Mouse (Mus musculus): ENCODE measurements around the gene Pced1b. TPM values are rescaled to one million over a fixed set of nuclear protein-coding genes. Genes with fewer than 3 reads are reported as not detected.

The Pced1b gene
- polyA plus RNA-seq, 1 experiment from 2014 or later: 5.7 TPM

GRCm38 (mm10) chr15:97407496-97408454 lies 160.9 kb downstream of the Pced1b start:
- no peaks in the 10 kb centered on the region for H3K27me3 ChIP-seq (ENCODE audit: control insufficient read depth, insufficient read depth, low read length)
- WGBS: 61% methylated on average over 17 of the region's 17 CpGs
- H3K27ac ChIP-seq (replicated peaks; ENCODE audit: low read depth, low read length): no peak overlapping the region
- no peak overlapping the region for H3K4me2 ChIP-seq (ENCODE audit: low read length)
- no peaks in the 10 kb centered on the region for H3K9me3 ChIP-seq (ENCODE audit: control insufficient read depth, low read length)
- no peak overlapping the region for H3K4me3 ChIP-seq (replicated peaks; ENCODE audit: low read depth, low read length)
- no peaks in the 10 kb centered on the region for H3K36me3 ChIP-seq (ENCODE audit: control insufficient read depth, insufficient read depth, low read length)
- H3K4me1 ChIP-seq (ENCODE audit: control insufficient read depth, insufficient read depth, low read length): no peaks in the 10 kb centered on the region
- DNase-seq: no peak
- H3K9ac ChIP-seq (replicated peaks; ENCODE audit: low read length): no peak overlapping the region
- no peak for ATAC-seq (ENCODE audit: low FRiP score, low TSS enrichment)

- H3K4me3 ChIP-seq (replicated peaks; ENCODE audit: low read depth, low read length): no peak overlapping the region
- no peak overlapping the region for H3K9ac ChIP-seq (replicated peaks; ENCODE audit: low read length)
- H3K4me1 ChIP-seq (ENCODE audit: control insufficient read depth, insufficient read depth, low read length): no peaks in the 10 kb centered on the region
- WGBS: 98% methylated on average over 2 of the region's 2 CpGs
- H3K4me2 ChIP-seq (ENCODE audit: low read length): no peak overlapping the region
- H3K9me3 ChIP-seq (ENCODE audit: control insufficient read depth, low read length): no peaks in the 10 kb centered on the region
- H3K27me3 ChIP-seq (ENCODE audit: control insufficient read depth, insufficient read depth, low read length): no peaks in the 10 kb centered on the region
- DNase-seq (no peak), ATAC-seq (ENCODE audit: low FRiP score, low TSS enrichment) (no peak)
- H3K27ac ChIP-seq (replicated peaks; ENCODE audit: low read depth, low read length): no peak overlapping the region
- H3K36me3 ChIP-seq (ENCODE audit: control insufficient read depth, insufficient read depth, low read length): no peaks in the 10 kb centered on the region
Measured at GRCm38 (mm10) chr15:97411136-97411535, 164.2 kb downstream of the Pced1b start.

GRCm38 (mm10) chr15:97411671-97412070 lies 164.8 kb downstream of the Pced1b start:
- Histone ChIP-seq H3K4me1 (ENCODE audit: control insufficient read depth, insufficient read depth, low read length) (no peaks in the 10 kb centered on the region), H3K36me3 (ENCODE audit: control insufficient read depth, insufficient read depth, low read length) (no peaks in the 10 kb centered on the region), H3K27me3 (ENCODE audit: control insufficient read depth, insufficient read depth, low read length) (no peaks in the 10 kb centered on the region), H3K9me3 (ENCODE audit: control insufficient read depth, low read length) (no peaks in the 10 kb centered on the region), H3K4me3 (replicated peaks; ENCODE audit: low read depth, low read length) (no peak overlapping the region), H3K9ac (replicated peaks; ENCODE audit: low read length) (no peak overlapping the region), H3K27ac (replicated peaks; ENCODE audit: low read depth, low read length) (no peak overlapping the region), H3K4me2 (ENCODE audit: low read length) (no peak overlapping the region)
- DNase-seq: no peak
- WGBS: 93% methylated on average over 6 of the region's 6 CpGs
- ATAC-seq (ENCODE audit: low FRiP score, low TSS enrichment): no peak

GRCm38 (mm10) chr15:97412308-97412707 lies 165.4 kb downstream of the Pced1b start:
- DNase-seq (no peak), ATAC-seq (ENCODE audit: low FRiP score, low TSS enrichment) (no peak)
- Histone ChIP-seq H3K4me2 (ENCODE audit: low read length) (no peak overlapping the region), H3K4me3 (replicated peaks; ENCODE audit: low read depth, low read length) (no peak overlapping the region), H3K27me3 (ENCODE audit: control insufficient read depth, insufficient read depth, low read length) (no peaks in the 10 kb centered on the region), H3K36me3 (ENCODE audit: control insufficient read depth, insufficient read depth, low read length) (no peaks in the 10 kb centered on the region), H3K4me1 (ENCODE audit: control insufficient read depth, insufficient read depth, low read length) (no peaks in the 10 kb centered on the region), H3K9ac (replicated peaks; ENCODE audit: low read length) (no peak overlapping the region), H3K9me3 (ENCODE audit: control insufficient read depth, low read length) (no peaks in the 10 kb centered on the region), H3K27ac (replicated peaks; ENCODE audit: low read depth, low read length) (no peak overlapping the region)
- WGBS: 96% methylated on average over 8 of the region's 8 CpGs

- H3K4me1 ChIP-seq (ENCODE audit: control insufficient read depth, insufficient read depth, low read length): no peaks in the 10 kb centered on the region
- ATAC-seq (ENCODE audit: low FRiP score, low TSS enrichment): no peak
- DNase-seq: no peak
- H3K4me3 ChIP-seq (replicated peaks; ENCODE audit: low read depth, low read length): no peak overlapping the region
- H3K9ac ChIP-seq (replicated peaks; ENCODE audit: low read length): no peak overlapping the region
- H3K9me3 ChIP-seq (ENCODE audit: control insufficient read depth, low read length): no peaks in the 10 kb centered on the region
- no peak overlapping the region for H3K4me2 ChIP-seq (ENCODE audit: low read length)
- no peak overlapping the region for H3K27ac ChIP-seq (replicated peaks; ENCODE audit: low read depth, low read length)
- H3K36me3 ChIP-seq (ENCODE audit: control insufficient read depth, insufficient read depth, low read length): no peaks in the 10 kb centered on the region
- WGBS: 89% methylated on average over 7 of the region's 7 CpGs
- H3K27me3 ChIP-seq (ENCODE audit: control insufficient read depth, insufficient read depth, low read length): no peaks in the 10 kb centered on the region
Measured at GRCm38 (mm10) chr15:97412861-97413260, 166.0 kb downstream of the Pced1b start.

- H3K4me3 ChIP-seq (replicated peaks; ENCODE audit: low read depth, low read length): no peak overlapping the region
- H3K9me3 ChIP-seq (ENCODE audit: control insufficient read depth, low read length): no peaks in the 10 kb centered on the region
- DNase-seq (no peak), ATAC-seq (ENCODE audit: low FRiP score, low TSS enrichment) (no peak)
- H3K9ac ChIP-seq (replicated peaks; ENCODE audit: low read length): no peak overlapping the region
- H3K4me1 ChIP-seq (ENCODE audit: control insufficient read depth, insufficient read depth, low read length): no peaks in the 10 kb centered on the region
- WGBS: 78% methylated on average over 12 of the region's 12 CpGs
- no peaks in the 10 kb centered on the region for H3K36me3 ChIP-seq (ENCODE audit: control insufficient read depth, insufficient read depth, low read length)
- no peaks in the 10 kb centered on the region for H3K27me3 ChIP-seq (ENCODE audit: control insufficient read depth, insufficient read depth, low read length)
- no peak overlapping the region for H3K4me2 ChIP-seq (ENCODE audit: low read length)
- no peak overlapping the region for H3K27ac ChIP-seq (replicated peaks; ENCODE audit: low read depth, low read length)
Measured at GRCm38 (mm10) chr15:97414718-97415413, 168.0 kb downstream of the Pced1b start.

GRCm38 (mm10) chr15:97415426-97415946 lies 168.6 kb downstream of the Pced1b start:
- ATAC-seq (ENCODE audit: low FRiP score, low TSS enrichment): no peak
- H3K36me3 ChIP-seq (ENCODE audit: control insufficient read depth, insufficient read depth, low read length): no peaks in the 10 kb centered on the region
- DNase-seq: no peak
- H3K4me2 ChIP-seq (ENCODE audit: low read length): no peak overlapping the region
- H3K27ac ChIP-seq (replicated peaks; ENCODE audit: low read depth, low read length): no peak overlapping the region
- 92% methylated on average over 2 of the region's 2 CpGs for WGBS
- H3K4me1 ChIP-seq (ENCODE audit: control insufficient read depth, insufficient read depth, low read length): no peaks in the 10 kb centered on the region
- H3K27me3 ChIP-seq (ENCODE audit: control insufficient read depth, insufficient read depth, low read length): no peaks in the 10 kb centered on the region
- no peak overlapping the region for H3K9ac ChIP-seq (replicated peaks; ENCODE audit: low read length)
- no peak overlapping the region for H3K4me3 ChIP-seq (replicated peaks; ENCODE audit: low read depth, low read length)
- H3K9me3 ChIP-seq (ENCODE audit: control insufficient read depth, low read length): no peaks in the 10 kb centered on the region

GRCm38 (mm10) chr15:97420292-97420691 lies 173.4 kb downstream of the Pced1b start:
- Histone ChIP-seq H3K9me3 (ENCODE audit: control insufficient read depth, low read length) (no peaks in the 10 kb centered on the region), H3K27ac (replicated peaks; ENCODE audit: low read depth, low read length) (no peak overlapping the region), H3K27me3 (ENCODE audit: control insufficient read depth, insufficient read depth, low read length) (no peaks in the 10 kb centered on the region), H3K4me2 (ENCODE audit: low read length) (no peak overlapping the region), H3K4me3 (replicated peaks; ENCODE audit: low read depth, low read length) (no peak overlapping the region), H3K9ac (replicated peaks; ENCODE audit: low read length) (no peak overlapping the region), H3K36me3 (ENCODE audit: control insufficient read depth, insufficient read depth, low read length) (no peaks in the 10 kb centered on the region), H3K4me1 (ENCODE audit: control insufficient read depth, insufficient read depth, low read length) (no peaks in the 10 kb centered on the region)
- ATAC-seq (ENCODE audit: low FRiP score, low TSS enrichment) (no peak), DNase-seq (no peak)
- 95% methylated on average over 2 of the region's 2 CpGs for WGBS
